Mouse (Mus musculus) CH12.LX (cell line): ENCODE results near the gene Prdm12. TPM values are rescaled to one million over a fixed set of nuclear protein-coding genes. Genes with fewer than 3 reads are reported as not detected.
A peak's percentile ranks its signal among the peaks of the same experiment; 100 is the strongest.

Experiments used
- DNase-seq: peaks from one replicate; pipeline ENCODE4 v3.0.0-alpha.2; 2013; ENCODE audit errors: extremely low read depth
- H3K27ac ChIP-seq: 2 replicates; pipeline ENCODE4 v1.5.1; 2012; ENCODE audit warnings: low read depth, mild to moderate bottlenecking, control low read depth, moderate library complexity; ENCODE audit not compliant: insufficient read depth
- H3K27me3 ChIP-seq: replicated peaks from 2 replicates; pipeline ENCODE3; 2012; ENCODE audit warnings: inconsistent platforms
- H3K36me3 ChIP-seq, 2 experiments: replicated peaks in 1 of 2; 2 replicates each; pipeline versions ENCODE3 to v1.6.1; 2012; ENCODE audit warnings: inconsistent platforms in 1 of 2, low read length in 1 of 2, mild to moderate bottlenecking in 1 of 2, mixed read lengths in 1 of 2, moderate library complexity in 1 of 2; ENCODE audit not compliant: control insufficient read depth in 1 of 2, insufficient read depth in 1 of 2
- H3K4me1 ChIP-seq, 2 experiments: 2 replicates each; pipeline ENCODE4 v1.6.1; 2012; ENCODE audit warnings: inconsistent platforms in 1 of 2, moderate library complexity in 1 of 2; ENCODE audit not compliant: insufficient read depth in 2 of 2, control insufficient read depth in 1 of 2
- H3K4me2 ChIP-seq: 2 replicates; pipeline ENCODE4 v1.6.1; 2012; ENCODE audit warnings: low read depth, mild to moderate bottlenecking, control low read depth; ENCODE audit not compliant: poor library complexity, insufficient read depth, severe bottlenecking
- H3K4me3 ChIP-seq, 3 experiments: fragments of 150-350 bp in 1 of 3; sonication (generic) in 1 of 3; replicated peaks in 1 of 3; 2 replicates each; pipeline versions ENCODE3 to v1.5.1; 2011 to 2012; ENCODE audit warnings: low read depth in 2 of 3, low read length in 2 of 3, mild to moderate bottlenecking in 2 of 3, moderate library complexity in 2 of 3, control low read depth in 1 of 3, improper control_type of control experiment in 1 of 3, inconsistent platforms in 1 of 3, mixed read lengths in 1 of 3; ENCODE audit not compliant: poor library complexity in 1 of 3
- H3K79me2 ChIP-seq: replicated peaks from 2 replicates; pipeline ENCODE4 v1.6.1; 2012; ENCODE audit warnings: mild to moderate bottlenecking, moderate library complexity; ENCODE audit not compliant: control insufficient read depth, poor library complexity, insufficient read depth, severe bottlenecking; ENCODE audit errors: extremely low read depth
- H3K9ac ChIP-seq: 2 replicates; pipeline ENCODE4 v1.6.1; 2012; ENCODE audit warnings: low read depth, mild to moderate bottlenecking, control low read depth, moderate library complexity; ENCODE audit not compliant: insufficient read depth
- H3K9me3 ChIP-seq: replicated peaks from 2 replicates; pipeline ENCODE3; 2012; ENCODE audit warnings: low read length, inconsistent platforms, mixed read lengths
- BHLHE40 ChIP-seq: IDR thresholded peaks from 2 replicates; pipeline ENCODE4 v1.6.1; 2011; ENCODE audit warnings: mild to moderate bottlenecking, low read depth, low read length, improper control_type of control experiment
- CHD1 ChIP-seq: IDR thresholded peaks from 2 replicates; pipeline ENCODE4 v1.6.1; 2012; ENCODE audit warnings: low read depth, low read length, improper control_type of control experiment, inconsistent platforms
- CHD2 ChIP-seq: IDR thresholded peaks from 2 replicates; pipeline ENCODE4 v1.6.1; 2011; ENCODE audit warnings: low read length, improper control_type of control experiment
- E2F4 ChIP-seq: IDR thresholded peaks from 2 replicates; pipeline ENCODE4 v1.6.1; 2011; ENCODE audit warnings: low read depth, low read length, improper control_type of control experiment; ENCODE audit not compliant: insufficient replicate concordance
- ELF1 ChIP-seq: IDR thresholded peaks from 2 replicates; pipeline ENCODE4 v1.6.1; 2014; ENCODE audit warnings: low read depth, mild to moderate bottlenecking, inconsistent platforms, low read length, improper control_type of control experiment
- EP300 ChIP-seq: IDR thresholded peaks from 2 replicates; pipeline ENCODE4 v1.6.1; 2011; ENCODE audit warnings: low read length, improper control_type of control experiment
- ETS1 ChIP-seq: conservative IDR thresholded peaks from 2 replicates; pipeline ENCODE4 v1.6.1; 2012; ENCODE audit warnings: low read depth, mild to moderate bottlenecking, inconsistent platforms, low read length, improper control_type of control experiment, moderate library complexity
- IRF4 ChIP-seq: IDR thresholded peaks from 2 replicates; pipeline ENCODE4 v1.6.1; 2014; ENCODE audit warnings: low read depth, mild to moderate bottlenecking, inconsistent platforms, low read length, improper control_type of control experiment
- JUN ChIP-seq: IDR thresholded peaks from 2 replicates; pipeline ENCODE4 v1.6.1; 2011; ENCODE audit warnings: low read depth, mild to moderate bottlenecking, low read length, improper control_type of control experiment, moderate library complexity; ENCODE audit not compliant: insufficient read depth
- JUND ChIP-seq: conservative IDR thresholded peaks from 2 replicates; pipeline ENCODE4 v1.6.1; 2011; ENCODE audit warnings: low read depth, low read length, improper control_type of control experiment
- MAFK ChIP-seq: IDR thresholded peaks from 2 replicates; pipeline ENCODE4 v1.6.1; 2011; ENCODE audit warnings: low read length, improper control_type of control experiment; ENCODE audit not compliant: insufficient replicate concordance
- MAZ ChIP-seq: IDR thresholded peaks from 2 replicates; pipeline ENCODE4 v1.6.1; 2012; ENCODE audit warnings: low read depth, mild to moderate bottlenecking, inconsistent platforms, low read length, improper control_type of control experiment, moderate library complexity
- MYC ChIP-seq: IDR thresholded peaks from 2 replicates; pipeline ENCODE4 v1.6.1; 2011; ENCODE audit warnings: low read depth, mild to moderate bottlenecking, improper control_type of control experiment, low read length
- NELFE ChIP-seq: IDR thresholded peaks from 2 replicates; pipeline ENCODE4 v1.6.1; 2011; ENCODE audit warnings: low read depth, low read length, improper control_type of control experiment
- NRF1 ChIP-seq: IDR thresholded peaks from 2 replicates; pipeline ENCODE4 v1.6.1; 2014; ENCODE audit warnings: low read depth, mild to moderate bottlenecking, inconsistent platforms, low read length, improper control_type of control experiment, moderate library complexity
- PAX5 ChIP-seq: IDR thresholded peaks from 2 replicates; pipeline ENCODE4 v1.6.1; 2012; ENCODE audit warnings: low read length, inconsistent platforms, mixed read lengths
- RAD21 ChIP-seq: IDR thresholded peaks from 2 replicates; pipeline ENCODE4 v1.6.1; 2011; ENCODE audit warnings: low read depth, mild to moderate bottlenecking, low read length, improper control_type of control experiment, moderate library complexity
- TBP ChIP-seq: conservative IDR thresholded peaks from 2 replicates; pipeline ENCODE4 v1.6.1; 2011; ENCODE audit warnings: low read depth, low read length, improper control_type of control experiment
- TCF12 ChIP-seq: IDR thresholded peaks from 2 replicates; pipeline ENCODE4 v1.6.1; 2014; ENCODE audit warnings: low read depth, mild to moderate bottlenecking, inconsistent platforms, low read length, improper control_type of control experiment
- ZMIZ1 ChIP-seq: IDR thresholded peaks from 2 replicates; pipeline ENCODE4 v1.6.1; 2012; ENCODE audit warnings: low read depth, mild to moderate bottlenecking, inconsistent platforms, low read length, improper control_type of control experiment
- dilution Hi-C: fragments of 300-500 bp; cut with MboI; formaldehyde crosslinking; loops from 2 replicates; pipeline ENCODE4 v1.14.3; 2020; ENCODE audit warnings: low sequenced_read_pairs; ENCODE audit not compliant: extremely low pct_unique_long_range_greater_than_20kb, extremely low pct_ligation_motif_present
- in situ Hi-C: fragments of 300-500 bp; cut with MboI; formaldehyde crosslinking; loops from 3 replicates; pipeline ENCODE4 v1.14.3; 2019; ENCODE audit warnings: low sequenced_read_pairs, low pct_ligation_motif_present, low pct_unique_long_range_greater_than_20kb, mixed read lengths
- polyA plus RNA-seq: library from polyadenylated mRNA; unstranded; fragments of >175 nt; gene quantifications from 2 replicates; pipeline ENCODE4 v1.2.1, GENCODE M21; 2012; ENCODE audit warnings: low read depth; ENCODE audit not compliant: insufficient read length
- total RNA-seq, 2 experiments: library from RNA; depleted of rRNA; stranded (reverse); fragments of 300-350 nt in 1 of 2; fragments of >200 nt in 1 of 2; gene quantifications; 2 replicates each; pipeline ENCODE4 v1.2.3; 2012 to 2014

The Prdm12 gene
- total and polyA plus RNA-seq, 3 experiments: not detected

DNA sequence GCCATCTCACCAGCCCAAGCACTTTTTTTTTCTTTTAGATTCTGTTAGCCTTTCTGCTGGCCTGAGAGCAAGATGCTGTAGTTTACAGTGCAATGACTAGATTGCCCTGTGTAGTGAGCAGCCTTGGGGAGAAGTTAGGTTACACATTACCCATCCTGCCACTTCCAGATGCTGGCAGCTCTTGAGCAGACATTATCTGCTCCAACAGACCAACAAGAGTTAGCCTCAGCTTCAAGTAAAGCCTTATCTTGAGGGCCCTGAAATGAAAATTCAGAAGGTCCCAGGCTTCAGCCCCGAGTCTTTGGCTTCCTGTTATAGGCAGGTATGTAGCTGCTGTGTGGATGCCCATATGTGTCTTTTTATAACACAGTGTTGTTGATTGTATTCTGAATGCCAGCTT, 32.3 kb upstream of the Prdm12 start:
- Histone ChIP-seq H3K79me2 (no peaks in the 10 kb centered on the region), H3K27ac (no peak overlapping the region), H3K9ac (no peak overlapping the region), H3K27me3 (no peaks in the 10 kb centered on the region), H3K4me3 (no peak overlapping the region), H3K4me2 (no peak overlapping the region), H3K9me3 (no peaks in the 10 kb centered on the region), H3K36me3 (peaks cover 65 to 94% of the 10 kb centered on the region in 2 experiments), H3K4me1 (peaks cover 15 to 31% of the 10 kb centered on the region in 2 experiments)
- TF ChIP-seq NELFE (no peak), ELF1 (no peak), RAD21 (no peak), JUN (no peak), ETS1 (no peak), CHD1 (no peak), EP300 (no peak), TCF12 (no peak), E2F4 (no peak), MAZ (no peak), PAX5 (no peak), MYC (no peak), TBP (no peak), NRF1 (no peak), JUND (no peak), BHLHE40 (no peak)
- DNase-seq: no peak
- in situ Hi-C loops (no loop called here), dilution Hi-C loops (no loop called here)

DNA sequence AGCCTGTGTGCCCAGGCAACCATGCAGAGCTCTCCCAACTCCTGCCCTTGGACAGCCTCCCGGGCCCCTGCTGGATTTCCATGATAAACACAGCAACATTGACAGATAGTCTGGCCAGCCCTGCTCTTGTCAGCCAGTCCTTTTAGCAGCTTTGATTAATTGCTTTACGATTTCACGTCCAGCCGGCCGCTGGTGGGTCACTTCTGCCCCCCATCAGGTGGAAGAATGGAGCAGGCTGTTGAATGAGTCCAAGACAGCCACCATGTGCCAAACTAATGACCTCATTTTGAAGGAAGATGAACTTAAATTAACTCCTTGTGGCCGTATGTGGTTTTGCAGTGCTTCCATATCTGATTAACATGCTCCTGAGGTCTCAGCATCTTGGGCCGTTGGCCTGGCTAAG, 30.0 kb upstream of the Prdm12 start:
- Histone ChIP-seq H3K9me3 (no peaks in the 10 kb centered on the region), H3K36me3 (peaks cover 64 to 89% of the 10 kb centered on the region in 2 experiments), H3K79me2 (no peaks in the 10 kb centered on the region), H3K4me3 (no peak overlapping the region), H3K4me1 (peaks cover 34 to 49% of the 10 kb centered on the region in 2 experiments), H3K9ac (no peak overlapping the region), H3K27ac (no peak overlapping the region), H3K4me2 (no peak overlapping the region), H3K27me3 (no peaks in the 10 kb centered on the region)
- DNase-seq: peak; percentile 23
- no peak for TF ChIP-seq NRF1
- no peak for TF ChIP-seq IRF4
- TF ChIP-seq PAX5: no peak
- no peak for TF ChIP-seq BHLHE40
- no peak for TF ChIP-seq E2F4
- TF ChIP-seq NELFE: no peak
- no peak for TF ChIP-seq MAFK
- TF ChIP-seq ZMIZ1: no peak
- no peak for TF ChIP-seq CHD2
- in situ Hi-C loops (no loop called here), dilution Hi-C loops (no loop called here)
